Mouse (Mus musculus) neural tube, embryonic 14.5 days (tissue): Measurements from ENCODE around the gene Gstm4. TPM values are rescaled to one million over a fixed set of nuclear protein-coding genes. Genes with fewer than 3 reads are reported as not detected.
"Not testable (repeated sequence)": the region's sequence is repeated elsewhere in the genome, so short reads cannot be mapped to it uniquely, and the experiment has no call there.

ENCODE experiments used
- ATAC-seq: fragments of 200-750 bp; cut with Nextera tagmentation; 2 replicates; pipeline ENCODE4 v1.8.0; 2017; ENCODE audit warnings: low read depth, mild to moderate bottlenecking, moderate TSS enrichment, moderate library complexity
- H3K27ac ChIP-seq: fragments of 300-500 bp; sonication (generic); 2 replicates; pipeline ENCODE4 v1.5.1; 2014; ENCODE audit warnings: low read depth, mild to moderate bottlenecking, control low read depth, low read length, moderate library complexity, mixed read lengths
- H3K27me3 ChIP-seq: fragments of 300-500 bp; sonication (generic); 2 replicates; pipeline ENCODE4 v1.6.1; 2014; ENCODE audit warnings: low read length; ENCODE audit not compliant: control insufficient read depth, insufficient read depth
- H3K36me3 ChIP-seq: fragments of 300-500 bp; sonication (generic); 2 replicates; pipeline ENCODE4 v1.6.1; 2014; ENCODE audit warnings: low read length, mixed read lengths; ENCODE audit not compliant: control insufficient read depth, insufficient read depth
- H3K4me1 ChIP-seq: fragments of 300-500 bp; sonication (generic); 2 replicates; pipeline ENCODE4 v1.6.1; 2014; ENCODE audit warnings: low read length; ENCODE audit not compliant: control insufficient read depth, insufficient read depth
- H3K4me2 ChIP-seq: fragments of 300-500 bp; sonication (generic); 2 replicates; pipeline ENCODE4 v1.6.1; 2014; ENCODE audit warnings: mild to moderate bottlenecking, low read depth, low read length, control low read depth
- H3K4me3 ChIP-seq: fragments of 300-500 bp; sonication (generic); 2 replicates; pipeline ENCODE4 v1.5.1; 2014; ENCODE audit warnings: low read depth, low read length, control low read depth, mixed read lengths
- H3K9ac ChIP-seq: fragments of 300-500 bp; sonication (generic); replicated peaks from 2 replicates; pipeline ENCODE4 v1.6.1; 2014; ENCODE audit warnings: low read depth, mild to moderate bottlenecking, control low read depth, low read length, mixed read lengths
- H3K9me3 ChIP-seq: fragments of 300-500 bp; sonication (generic); 2 replicates; pipeline ENCODE4 v1.6.1; 2016; ENCODE audit warnings: low read length; ENCODE audit not compliant: control insufficient read depth
- WGBS: fragments of 180-500 bp; shearing (Covaris S2); extraction: QIAGEN DNeasy Blood & Tissue Kit; methylation state at CpG from one replicate; pipeline ENCODE4 v1.1.7; 2014; 5-methylcytosine and 5-hydroxymethylcytosine counted together
- polyA plus RNA-seq: library from polyadenylated mRNA; unstranded; fragments of >200 nt; fragmentation: Nextera tagmentation; extraction: Ambion mirVana; gene quantifications from 2 replicates; pipeline ENCODE4 v1.2.1, GENCODE M21; 2014

Gstm4 gene
- polyA plus RNA-seq, 1 experiment from 2014 or later, result 18.6 TPM

DNA sequence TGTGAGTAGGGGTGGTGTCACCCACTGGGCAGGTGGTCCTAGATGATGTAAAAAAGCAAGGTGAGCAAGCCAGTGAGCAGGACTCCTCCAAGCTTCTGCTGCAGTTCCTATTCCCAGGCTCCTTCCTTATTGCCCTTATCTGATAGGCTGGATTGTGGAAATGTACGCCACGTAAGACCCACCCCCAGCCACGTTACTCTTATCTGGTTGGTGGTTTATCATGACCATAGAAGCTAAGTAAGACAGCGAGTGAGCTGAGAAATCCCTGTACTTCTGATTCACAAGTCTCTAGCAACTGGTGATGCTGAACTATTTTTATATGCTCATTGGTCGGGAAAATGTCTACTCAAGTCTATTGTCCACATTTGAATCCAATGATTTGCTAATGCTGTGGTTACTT lies 18.6 kb downstream of the Gstm4 start:
- H3K9ac ChIP-seq, result no peak overlapping the region
- WGBS, result 81% methylated on average over 5 of the region's 5 CpGs
- no peaks in the 10 kb centered on the region for H3K36me3 ChIP-seq
- H3K27ac ChIP-seq, result no peak overlapping the region
- no peaks in the 10 kb centered on the region for H3K4me1 ChIP-seq
- ATAC-seq, result no peak
- no peak overlapping the region for H3K4me2 ChIP-seq
- no peaks in the 10 kb centered on the region for H3K27me3 ChIP-seq
- no peak overlapping the region for H3K4me3 ChIP-seq
- no peaks in the 10 kb centered on the region for H3K9me3 ChIP-seq

DNA sequence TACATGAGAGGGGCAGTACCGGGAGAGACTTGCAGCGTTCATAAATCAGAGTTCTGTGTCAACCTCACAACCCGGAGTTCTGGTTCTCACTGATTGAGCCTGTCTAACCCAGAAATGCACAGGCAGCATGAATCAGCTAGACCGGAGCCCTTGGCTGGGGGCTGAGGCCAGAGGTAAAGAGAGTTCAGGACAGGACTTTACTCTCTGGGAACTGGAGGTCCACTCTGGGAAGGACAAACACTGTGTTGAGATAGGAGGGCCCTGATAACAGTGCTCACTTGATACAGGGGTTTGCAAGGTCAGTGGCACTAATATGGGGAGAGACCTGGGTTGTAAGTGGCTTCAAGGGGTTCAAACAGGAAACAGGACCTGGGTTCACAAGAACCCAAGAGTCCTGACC lies 19.4 kb downstream of the Gstm4 start:
- no peaks in the 10 kb centered on the region for H3K9me3 ChIP-seq
- no peaks in the 10 kb centered on the region for H3K27me3 ChIP-seq
- H3K4me3 ChIP-seq, result no peak overlapping the region
- WGBS, result 68% methylated on average over 4 of the region's 4 CpGs
- H3K4me2 ChIP-seq, result no peak overlapping the region
- no peak overlapping the region for H3K9ac ChIP-seq
- no peaks in the 10 kb centered on the region for H3K36me3 ChIP-seq
- H3K4me1 ChIP-seq, result no peaks in the 10 kb centered on the region
- ATAC-seq, result no peak
- no peak overlapping the region for H3K27ac ChIP-seq

DNA sequence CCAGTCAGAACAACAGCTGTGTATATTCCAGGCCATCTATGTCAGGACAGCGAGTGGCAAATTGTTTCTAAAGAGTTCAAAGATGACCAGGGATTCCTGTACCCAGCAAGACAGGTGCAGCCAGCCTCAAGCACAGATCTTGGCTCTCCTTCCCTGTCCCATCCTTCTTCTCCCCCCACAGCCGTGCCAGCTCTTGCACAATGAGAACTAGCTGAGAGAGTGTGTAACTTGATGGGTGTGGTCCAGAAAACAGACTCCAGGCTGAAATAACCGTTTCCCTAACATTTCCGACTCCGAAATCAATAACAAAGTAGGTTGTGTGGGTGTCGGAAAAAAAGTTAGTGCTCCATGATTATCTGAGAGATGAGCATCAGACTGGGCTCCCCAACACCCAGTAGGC lies 22.0 kb downstream of the Gstm4 start:
- Histone ChIP-seq H3K36me3 (no peaks in the 10 kb centered on the region), H3K27ac (no peak overlapping the region), H3K27me3 (no peaks in the 10 kb centered on the region), H3K4me3 (no peak overlapping the region), H3K4me2 (no peak overlapping the region), H3K4me1 (peaks cover 3% of the 10 kb centered on the region; the same call in 1 of the 2 replicates), H3K9me3 (no peaks in the 10 kb centered on the region), H3K9ac (no peak overlapping the region)
- ATAC-seq, result no peak
- 80% methylated on average over 6 of the region's 6 CpGs for WGBS

DNA sequence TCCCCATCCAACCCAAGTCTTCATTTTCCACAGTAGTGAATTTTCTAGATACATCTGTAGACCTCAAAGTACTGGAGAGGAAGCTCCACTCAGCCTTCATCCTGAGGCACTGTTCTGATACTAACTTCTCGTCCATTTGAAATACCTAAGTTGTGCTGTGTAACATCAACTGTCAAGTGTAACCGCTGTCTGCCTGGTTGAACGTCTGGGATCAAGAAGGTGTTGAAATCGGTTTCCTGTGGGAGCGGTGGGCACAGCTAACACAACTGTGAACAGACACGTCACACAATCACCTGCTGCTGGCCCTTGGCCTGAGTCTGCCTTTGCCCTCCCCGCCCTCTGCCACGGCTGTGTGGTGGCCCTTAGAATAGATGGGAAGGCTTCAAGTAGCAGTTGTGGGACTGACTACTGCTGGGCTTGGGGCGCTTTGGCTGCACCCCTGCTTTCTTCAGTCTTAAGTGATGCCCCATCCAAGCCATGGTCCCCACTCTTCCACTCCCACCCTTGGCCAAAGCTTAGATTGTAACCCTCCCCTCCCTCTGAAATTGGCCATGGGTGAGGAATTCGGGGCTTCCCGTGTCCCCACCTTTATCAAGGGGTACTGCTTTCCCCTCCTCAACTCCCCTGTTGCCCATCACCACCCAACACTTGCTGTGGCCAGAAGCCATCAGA lies 24.2 kb downstream of the Gstm4 start:
- H3K36me3 ChIP-seq, H3K4me1 ChIP-seq, H3K4me2 ChIP-seq, H3K27me3 ChIP-seq, H3K9ac ChIP-seq, H3K4me3 ChIP-seq, H3K9me3 ChIP-seq, ATAC-seq, H3K27ac ChIP-seq: not testable (repeated sequence)
- WGBS, result 90% methylated on average over 11 of the region's 11 CpGs

DNA sequence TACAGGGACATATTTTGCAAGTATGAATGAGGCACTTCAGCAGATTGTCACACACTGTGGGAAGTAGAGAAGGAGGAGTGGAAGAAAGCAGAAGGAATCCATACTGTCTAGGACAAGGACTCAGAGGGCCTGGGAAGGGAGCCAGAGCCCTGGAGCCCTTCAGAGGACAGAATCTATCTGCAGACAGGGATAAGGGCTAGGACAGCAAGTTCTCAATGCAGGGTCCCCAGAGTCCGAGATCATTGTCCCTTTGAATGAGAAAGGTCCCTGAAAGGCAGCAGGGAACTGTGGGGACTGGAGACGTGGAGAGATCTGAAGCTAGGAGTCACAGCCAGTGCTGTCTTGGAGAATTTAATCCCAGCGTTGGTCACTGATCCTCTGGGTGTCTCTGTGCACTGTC lies 25.5 kb downstream of the Gstm4 start:
- H3K4me1 ChIP-seq, result not testable (repeated sequence)
- WGBS, result 74% methylated on average over 3 of the region's 3 CpGs

DNA sequence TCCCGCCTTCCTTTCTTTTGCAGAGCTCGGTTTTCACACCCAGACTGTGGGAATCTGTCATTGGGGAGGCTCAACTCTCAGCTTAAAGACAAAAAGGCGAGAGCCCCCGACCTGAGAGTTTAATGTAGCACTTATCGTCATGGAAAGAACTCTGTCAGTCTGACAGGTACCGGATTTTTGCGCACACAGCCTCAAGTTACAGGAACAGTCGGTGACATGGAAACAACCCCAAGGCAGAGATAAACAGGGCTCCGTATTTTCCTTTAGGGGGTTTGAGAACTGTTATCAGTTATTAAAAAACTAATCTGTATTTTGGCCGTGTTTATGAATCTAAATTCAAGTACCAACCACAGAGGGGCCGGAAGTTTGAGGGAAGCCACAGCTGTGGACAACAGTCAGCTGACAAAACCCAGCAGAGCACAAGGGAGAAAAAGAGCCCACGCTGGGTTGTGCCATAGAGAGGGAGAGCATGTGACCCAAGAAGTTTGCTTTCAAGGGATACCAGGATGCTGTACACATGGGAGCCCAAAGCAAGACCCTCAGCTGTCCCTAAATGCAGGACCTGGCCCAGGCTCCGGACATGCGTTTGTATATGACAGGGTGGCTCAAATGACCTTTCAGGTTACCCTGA lies 26.4 kb downstream of the Gstm4 start:
- peak overlapping the region; percentile 55 for H3K27ac ChIP-seq
- no peaks in the 10 kb centered on the region for H3K27me3 ChIP-seq
- H3K4me3 ChIP-seq, result peak overlapping the region; percentile 34
- 31% methylated on average over 14 of the region's 14 CpGs for WGBS
- H3K36me3 ChIP-seq, result no peaks in the 10 kb centered on the region
- H3K4me1 ChIP-seq, result peaks cover 3% of the 10 kb centered on the region; the same call in 1 of the 2 replicates
- H3K9ac ChIP-seq, result peak overlapping the region; percentile 39; the same call in 1 of the 2 replicates
- peak overlapping the region; percentile 62 for H3K4me2 ChIP-seq
- no peak for ATAC-seq
- no peaks in the 10 kb centered on the region for H3K9me3 ChIP-seq

More for the DNA sequence above, 25.5 kb downstream of the Gstm4 start:
- H3K36me3 ChIP-seq, H3K27ac ChIP-seq, H3K9me3 ChIP-seq, H3K9ac ChIP-seq, H3K4me2 ChIP-seq, ATAC-seq, H3K27me3 ChIP-seq, H3K4me3 ChIP-seq: not testable (repeated sequence)

DNA sequence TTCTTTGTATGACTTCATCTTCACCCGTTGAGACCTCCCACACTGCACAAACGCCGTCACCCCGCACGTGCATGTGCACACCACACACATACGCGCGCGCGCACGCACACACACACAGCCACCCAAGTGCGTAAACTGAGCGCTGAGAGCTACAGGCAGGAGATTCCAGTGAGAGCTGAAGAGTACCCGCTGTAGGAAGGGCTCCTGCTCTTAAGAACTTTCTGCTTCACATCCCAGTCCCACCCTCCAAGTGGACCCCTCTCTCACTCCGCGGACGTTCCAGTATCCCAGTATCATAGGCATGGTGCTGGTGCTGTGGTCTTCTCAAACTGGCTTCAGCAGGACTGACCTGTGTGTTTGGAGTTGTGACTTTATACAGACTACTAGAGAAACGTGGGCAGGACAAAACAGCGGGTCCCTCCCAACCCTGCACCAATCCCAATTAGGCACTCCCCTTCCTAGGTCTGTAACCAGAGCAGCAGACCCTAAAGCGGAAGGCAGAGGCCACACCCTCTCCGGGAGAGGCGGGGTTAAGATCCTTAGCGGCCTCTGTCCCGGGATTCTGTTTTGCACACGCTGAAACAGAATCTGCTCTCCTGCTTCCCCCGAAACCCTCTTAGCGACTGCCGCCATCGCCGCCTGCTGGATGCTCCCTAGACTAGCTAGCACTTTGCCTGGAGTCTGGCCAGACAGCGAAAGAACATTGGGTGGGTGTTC lies 27.1 kb downstream of the Gstm4 start, which contains the start of gene Gstm1:
Gene Gstm1, minus strand, starts transcription at position 501 of the 717 bp plus-strand sequence.
- peak within 1 kb of the TSS; percentile 70 for H3K27ac ChIP-seq
- H3K4me2 ChIP-seq, result peak within 1 kb of the TSS; percentile 62
- H3K27me3 ChIP-seq, result no peaks in the 10 kb centered on the region
- under 1% methylated on average over 31 of the region's 31 CpGs for WGBS
- H3K9me3 ChIP-seq, result no peaks in the 10 kb centered on the region
- H3K4me3 ChIP-seq, result peak within 1 kb of the TSS; percentile 34
- peak; percentile 95 for ATAC-seq
- H3K9ac ChIP-seq, result peak within 1 kb of the TSS; percentile 39
- peaks cover 3% of the 10 kb centered on the region; the same call in 1 of the 2 replicates for H3K4me1 ChIP-seq
- H3K36me3 ChIP-seq, result no peaks in the 10 kb centered on the region

DNA sequence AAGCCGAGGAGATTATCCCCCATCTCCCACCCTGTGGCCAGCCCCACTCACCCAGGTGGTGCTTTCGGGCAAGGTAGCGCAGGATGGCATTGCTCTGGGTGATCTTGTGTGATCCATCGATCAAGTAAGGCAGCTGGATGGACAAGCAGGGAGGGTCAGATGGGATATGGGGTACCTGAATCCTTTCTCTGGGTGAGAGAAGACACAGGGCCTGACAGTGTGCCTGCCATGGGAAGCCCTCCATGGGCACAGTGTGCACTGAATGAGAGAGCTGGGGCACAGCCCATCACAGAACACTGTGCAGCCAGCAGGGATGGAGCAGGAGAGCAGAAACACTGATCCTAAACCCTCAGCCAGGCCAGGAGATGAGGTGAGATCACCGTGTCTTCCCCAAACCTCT lies 28.2 kb downstream of the Gstm4 start:
- ATAC-seq, result not testable (repeated sequence)

DNA sequence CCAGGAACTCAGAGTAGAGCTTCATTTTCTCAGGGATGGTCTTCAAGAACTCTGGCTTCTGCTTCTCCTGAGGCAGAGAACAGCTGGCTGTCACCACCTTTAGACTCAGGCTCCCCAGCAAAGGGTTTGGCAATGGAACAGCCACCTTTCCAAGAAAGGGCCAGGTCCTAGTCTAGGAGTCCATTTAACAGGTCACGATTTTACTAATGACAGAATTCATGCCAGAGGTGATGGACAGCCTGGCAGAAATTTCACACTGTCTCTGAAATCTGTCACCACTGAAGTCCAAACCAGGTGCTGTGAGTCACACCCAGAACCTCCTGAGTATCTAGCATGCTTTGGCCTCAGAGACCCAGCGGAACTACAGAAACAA lies 29.7 kb downstream of the Gstm4 start:
- H3K27me3 ChIP-seq, result no peaks in the 10 kb centered on the region
- H3K36me3 ChIP-seq, result no peaks in the 10 kb centered on the region
- peaks cover 3% of the 10 kb centered on the region; the same call in 1 of the 2 replicates for H3K4me1 ChIP-seq
- no peak for ATAC-seq
- no peak overlapping the region for H3K4me2 ChIP-seq
- no peak overlapping the region for H3K9ac ChIP-seq
- 96% methylated on average over 2 of the region's 2 CpGs for WGBS
- H3K4me3 ChIP-seq, result no peak overlapping the region
- H3K9me3 ChIP-seq, result no peaks in the 10 kb centered on the region
- H3K27ac ChIP-seq, result no peak overlapping the region

More for the DNA sequence above, 28.2 kb downstream of the Gstm4 start:
- Histone ChIP-seq H3K9ac (0 out of 2 replicates have a peak overlapping the region, but pooled peaks have one; percentile 11), H3K4me2 (peak overlapping the region; percentile 62; the same call in 1 of the 2 replicates)
- 90% methylated on average over 5 of the region's 5 CpGs for WGBS
- H3K9me3 ChIP-seq, H3K36me3 ChIP-seq, H3K27ac ChIP-seq, H3K4me1 ChIP-seq, H3K4me3 ChIP-seq, H3K27me3 ChIP-seq: not testable (repeated sequence)
